Mouse (Mus musculus) testis, postnatal 10 days (tissue): ENCODE results near the gene E2f4.

ENCODE experiments used
- DNase-seq: peaks from one replicate; pipeline ENCODE4 v3.0.0; 2021; ENCODE audit warnings: low spot score

E2f4 gene

GRCm38 (mm10) chr8:105315073-105315769, 17.8 kb downstream of the E2f4 start:
- DNase-seq = no peak

DNA sequence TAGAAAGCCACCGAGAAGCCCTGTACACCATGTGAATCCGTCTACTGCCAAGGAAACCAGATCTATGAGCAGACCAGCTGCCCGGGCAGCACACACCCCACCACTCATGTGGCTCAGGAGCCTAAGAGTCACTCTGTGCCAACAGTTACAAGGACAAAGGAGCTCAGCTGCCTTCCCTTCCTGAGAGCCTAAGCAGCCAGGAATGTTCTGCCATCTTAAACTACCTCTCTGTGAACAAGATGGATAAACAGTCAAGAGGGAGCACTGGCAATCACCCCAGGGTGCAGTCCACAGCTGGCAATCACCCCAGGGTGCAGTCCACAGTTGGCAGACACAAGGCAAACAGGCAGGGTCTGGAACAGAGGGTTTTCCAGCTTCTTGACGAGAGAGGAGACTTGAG, 20.5 kb downstream of the E2f4 start:
- DNase-seq = no peak

DNA sequence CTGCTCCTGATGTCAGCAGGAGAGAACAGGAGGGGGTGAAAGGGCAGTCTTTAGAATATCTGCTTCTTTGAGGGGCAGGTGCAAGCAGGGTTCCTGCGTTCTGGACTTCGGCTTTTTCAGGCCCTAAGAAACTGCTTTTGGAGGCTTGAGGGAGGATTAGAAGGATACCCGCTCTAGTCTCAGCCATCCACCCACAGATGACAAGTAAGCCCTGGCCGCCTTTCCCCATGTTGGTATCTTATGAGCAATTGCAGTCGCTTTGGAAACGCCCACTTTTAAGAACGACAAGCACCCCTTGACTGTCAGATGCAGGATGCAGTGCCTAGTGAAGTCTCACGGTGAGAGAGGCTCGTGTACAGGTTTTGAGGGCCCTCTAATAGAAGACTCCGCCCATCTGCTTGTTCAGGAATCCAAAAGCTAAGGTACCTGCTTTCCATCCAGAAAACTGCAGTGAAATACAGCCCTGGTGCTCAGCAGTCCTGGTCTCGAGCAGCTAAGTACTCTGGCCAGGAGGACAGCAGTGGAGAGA, 21.3 kb downstream of the E2f4 start:
- no peak for DNase-seq

DNA sequence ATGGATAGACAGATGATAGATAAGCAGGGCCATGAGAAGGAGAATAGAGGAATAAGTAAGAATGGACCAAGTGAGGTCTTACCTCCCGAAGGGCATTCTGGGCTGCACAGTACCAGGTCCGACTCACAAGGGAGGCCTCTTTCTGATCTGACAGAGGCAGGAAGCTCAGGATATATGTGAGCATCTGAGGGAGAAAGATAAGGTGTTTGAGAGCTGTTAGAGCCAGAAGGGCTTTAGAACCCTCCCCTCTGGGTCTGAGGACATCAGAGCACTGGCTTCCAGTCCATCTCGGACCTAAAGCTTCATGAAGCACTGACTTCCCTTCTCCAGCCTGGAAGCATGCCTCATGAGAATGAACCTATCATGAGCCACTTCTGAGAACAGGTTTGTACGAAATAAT, 25.7 kb downstream of the E2f4 start:
- no peak for DNase-seq

DNA sequence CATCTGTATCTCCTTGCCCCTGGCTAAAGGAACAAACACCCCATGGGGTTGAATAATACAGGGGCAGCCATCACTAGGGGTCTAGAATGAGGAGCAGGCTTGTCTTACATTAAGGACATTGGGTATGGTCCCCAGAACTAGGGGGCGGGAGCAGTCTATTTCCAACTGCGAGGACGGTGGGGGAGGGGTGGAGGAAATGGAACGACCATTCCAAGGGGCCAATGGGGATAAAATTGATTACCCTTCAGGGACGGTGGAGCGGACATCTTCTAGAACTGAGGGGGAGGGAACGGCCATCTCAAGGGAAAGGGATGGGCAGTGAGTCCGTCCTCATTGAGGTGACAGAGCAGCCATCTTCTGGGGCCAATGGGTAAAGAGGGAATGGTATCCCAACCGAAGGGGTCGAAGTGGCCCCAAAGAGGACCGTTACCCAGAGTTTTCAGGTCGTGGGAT, 28.2 kb downstream of the E2f4 start:
- peak; percentile 63 for DNase-seq

DNA sequence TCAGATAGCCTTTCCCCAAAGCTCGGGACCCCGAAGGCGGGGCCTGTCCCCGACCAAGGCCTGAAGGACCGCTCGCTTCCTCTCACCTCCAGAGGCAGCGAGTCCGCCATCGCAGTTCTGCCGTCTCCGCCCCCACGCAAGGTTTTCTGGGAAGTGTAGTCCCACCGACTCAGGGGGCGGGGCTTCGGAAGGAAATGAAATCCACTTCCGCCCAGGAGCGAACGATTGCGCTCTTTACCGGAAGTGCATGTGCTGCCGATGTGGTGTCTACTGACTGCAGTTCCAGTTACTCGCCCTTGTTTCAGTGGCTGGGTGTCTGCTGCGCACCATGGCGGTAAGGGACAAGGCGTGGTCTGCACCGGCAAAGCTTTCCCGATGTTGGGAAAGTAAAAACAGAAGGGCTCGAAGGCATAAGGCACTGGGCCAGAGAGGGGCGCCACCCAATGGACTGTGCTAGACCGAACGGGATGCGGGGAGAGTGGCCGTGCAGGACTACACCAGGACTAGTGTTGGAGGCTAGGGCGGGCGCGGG, 28.7 kb downstream of the E2f4 start, which contains the start of the genes Lrrc29 and Tmem208:
Gene Lrrc29, minus strand, starts transcription at position 138 of the 532 bp plus-strand sequence.
Gene Tmem208, plus strand, starts transcription at position 214 of the 532 bp plus-strand sequence.
- peak; percentile 99 for DNase-seq

DNA sequence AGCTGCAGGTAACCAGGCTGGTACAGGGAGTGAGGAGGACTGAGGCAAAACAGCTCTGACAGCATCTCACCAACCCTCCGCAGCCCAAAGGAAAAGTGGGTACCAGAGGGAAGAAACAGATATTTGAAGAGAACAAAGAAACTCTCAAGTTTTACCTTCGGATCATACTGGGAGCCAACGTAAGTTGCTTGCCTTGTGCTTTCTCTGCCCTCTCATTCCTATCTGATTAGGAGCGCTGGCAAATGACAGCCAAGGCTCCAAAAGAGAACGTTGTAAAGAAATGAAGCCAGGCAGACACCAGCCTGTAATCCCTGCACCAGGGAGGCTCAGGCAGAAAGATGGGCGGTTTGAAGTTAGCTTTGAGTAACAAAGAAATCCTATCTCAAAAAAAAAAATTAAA, 29.5 kb downstream of the E2f4 start:
- no peak for DNase-seq

GRCm38 (mm10) chr8:105330325-105330724, 32.9 kb downstream of the E2f4 start:
- no peak for DNase-seq

GRCm38 (mm10) chr8:105331469-105331868, 34.0 kb downstream of the E2f4 start:
- DNase-seq = peak; percentile 51

DNA sequence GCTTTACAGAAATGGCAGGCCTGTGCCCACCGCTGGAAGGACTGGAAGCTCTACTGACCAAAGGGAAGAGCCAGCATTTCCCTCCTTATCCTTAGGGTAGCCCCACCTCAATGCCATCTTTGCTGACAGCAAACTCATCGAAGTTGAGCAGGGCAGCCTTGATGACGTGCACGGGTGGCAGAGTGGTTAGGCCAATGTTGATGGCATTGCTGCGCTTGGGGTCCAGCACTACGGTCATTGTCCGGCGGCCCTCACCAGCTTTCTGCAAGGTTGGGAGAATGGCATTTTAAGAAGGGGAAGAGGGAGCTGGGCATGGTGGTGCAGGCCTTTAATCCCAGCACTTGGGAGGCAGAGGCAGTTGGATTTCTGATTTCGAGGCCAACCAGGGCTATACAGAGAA, 34.5 kb downstream of the E2f4 start:
- no peak for DNase-seq

DNA sequence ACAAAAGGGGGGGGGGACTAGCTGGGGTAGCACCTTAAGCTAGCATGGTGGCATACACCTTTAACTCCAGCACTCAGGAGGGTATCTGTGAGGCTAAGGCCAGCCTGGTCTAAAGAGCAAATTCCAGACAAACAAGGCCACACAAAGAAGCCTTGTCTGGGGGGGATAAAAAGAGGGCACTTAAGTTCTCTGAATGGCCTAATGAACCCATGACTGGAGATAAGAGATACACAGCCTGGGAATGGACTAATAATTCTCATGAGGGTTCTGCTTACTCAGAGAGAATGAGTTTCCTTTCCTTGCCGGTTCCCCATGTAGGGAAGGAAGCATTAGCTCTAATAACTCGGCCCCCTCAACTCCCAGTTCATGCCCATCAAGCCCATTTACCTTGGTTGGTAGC, 35.1 kb downstream of the E2f4 start:
- no peak for DNase-seq

GRCm38 (mm10) chr8:105336373-105337130, 39.1 kb downstream of the E2f4 start:
- peak; percentile 69 for DNase-seq

GRCm38 (mm10) chr8:105338992-105339391, 41.5 kb downstream of the E2f4 start:
- no peak for DNase-seq

- no peak for DNase-seq
Measured at GRCm38 (mm10) chr8:105339886-105340635, 42.6 kb downstream of the E2f4 start.

- DNase-seq = no peak
Measured at GRCm38 (mm10) chr8:105341399-105341798, 43.9 kb downstream of the E2f4 start.

GRCm38 (mm10) chr8:105342768-105343167, 45.3 kb downstream of the E2f4 start:
- DNase-seq = no peak

DNA sequence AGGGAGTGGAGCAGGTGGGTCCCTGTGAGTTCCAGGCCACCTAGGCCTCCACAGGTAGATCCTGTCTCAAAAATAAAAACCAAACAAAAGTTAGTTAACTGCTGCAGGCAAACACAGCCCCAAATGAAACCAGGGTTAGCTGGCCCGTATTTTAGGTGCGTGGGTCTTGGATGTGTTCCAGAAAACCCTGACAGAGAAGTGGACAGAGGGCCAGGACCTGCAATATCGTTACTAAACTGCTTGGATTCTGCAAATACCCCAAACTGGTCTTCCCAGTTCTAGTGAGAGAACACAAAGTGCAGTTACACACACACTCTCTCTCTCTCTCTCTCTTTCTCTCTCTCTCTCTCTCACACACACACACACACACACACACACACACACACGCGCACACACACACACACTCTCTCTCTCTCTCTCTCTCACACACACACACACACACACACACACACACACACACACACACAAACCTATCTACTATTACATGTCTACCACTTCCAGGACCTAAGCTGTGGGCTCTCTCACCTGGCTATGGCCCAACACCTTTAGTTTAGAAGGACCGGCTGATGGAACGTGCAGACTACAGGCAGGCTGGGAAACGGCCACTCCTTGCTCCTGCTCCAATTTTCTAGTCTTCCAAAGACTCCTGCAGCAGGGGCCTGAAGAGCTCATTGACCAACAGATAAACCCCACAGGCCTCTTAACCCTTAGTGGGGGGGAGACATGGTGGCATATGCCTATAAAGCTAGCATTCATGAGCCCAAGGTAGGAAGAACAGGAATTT, 46.5 kb downstream of the E2f4 start:
- no peak for DNase-seq

DNA sequence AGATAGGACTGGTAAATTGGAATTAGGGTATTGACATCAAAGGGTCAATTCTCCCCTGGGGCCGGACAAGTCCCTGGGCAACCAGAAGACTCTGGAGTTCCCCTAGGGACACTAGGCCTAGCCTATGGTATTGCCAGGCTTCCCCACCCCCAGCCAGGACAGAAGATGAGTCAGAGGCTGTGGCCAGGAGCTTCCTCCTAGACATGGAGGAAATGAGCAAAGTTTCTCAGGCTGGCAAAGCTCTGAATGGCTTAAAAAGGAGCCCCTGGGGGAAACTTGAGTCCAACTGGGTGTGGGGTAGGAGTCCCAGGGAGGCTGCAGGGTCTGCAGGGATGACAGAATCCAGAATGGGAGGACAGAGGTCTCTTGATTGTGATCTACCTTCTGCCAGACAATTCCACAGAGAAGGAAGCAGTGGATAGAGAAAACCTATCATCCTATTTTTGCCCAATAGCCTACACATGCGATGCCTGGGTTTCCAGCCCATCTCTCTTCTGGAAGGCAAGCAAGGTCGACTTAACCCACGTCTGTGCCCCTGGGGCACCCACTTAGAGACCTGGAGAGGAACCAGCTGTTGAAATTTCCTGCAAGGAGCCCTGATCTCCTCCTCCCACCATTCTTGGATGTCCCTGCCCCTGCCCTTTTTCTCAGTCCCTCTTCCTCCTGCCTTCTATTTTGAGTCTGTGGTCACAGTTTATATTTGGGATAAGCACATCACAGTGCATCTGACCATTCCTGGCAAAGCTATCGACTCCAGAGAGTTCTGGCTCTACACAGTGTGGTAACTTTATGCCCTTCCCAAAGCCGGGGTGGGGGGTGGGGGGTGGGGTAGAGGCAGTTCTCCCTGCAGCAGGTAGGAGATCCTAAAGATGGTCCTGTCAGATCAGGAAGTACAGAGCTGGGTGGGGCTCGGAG, 47.9 kb downstream of the E2f4 start:
- DNase-seq = no peak

- peak; percentile 68 for DNase-seq
Measured at GRCm38 (mm10) chr8:105346611-105347427, 49.4 kb downstream of the E2f4 start.
